Mouse (Mus musculus) gonadal fat pad, adult 2 months (tissue): ENCODE results near the gene Cx3cl1. TPM values are rescaled to one million over a fixed set of nuclear protein-coding genes. Genes with fewer than 3 reads are reported as not detected.

ENCODE experiments used
- polyA plus RNA-seq: library from polyadenylated mRNA; depleted of rRNA; stranded (reverse); fragments of >200 nt; gene quantifications from 2 replicates; pipeline ENCODE4 v1.2.3, GENCODE M21; 2012; rRNA removed

The Cx3cl1 gene
- polyA plus RNA-seq, 1 experiment: 31.2 TPM

Other genes starting within 250 kb of the Cx3cl1 start
- gene Cpne2, start 239.0 kb upstream of the Cx3cl1 start, polyA plus RNA-seq: 45.6 and 50.1 TPM in 2 replicates
- 9.1 and 9.4 TPM in 2 replicates for gene Rspry1, start 170.1 kb upstream of the Cx3cl1 start, polyA plus RNA-seq
- gene Fam192a, start 170.0 kb upstream of the Cx3cl1 start, polyA plus RNA-seq: 16.9 and 19.1 TPM in 2 replicates
- gene Arl2bp, start 105.4 kb upstream of the Cx3cl1 start, polyA plus RNA-seq: 64.6 and 79.0 TPM in 2 replicates
- 24.8 and 33.0 TPM in 2 replicates for gene Pllp, start 75.7 kb upstream of the Cx3cl1 start, polyA plus RNA-seq
- gene Ccl22, start 26.4 kb upstream of the Cx3cl1 start, polyA plus RNA-seq: 1.1 and 2.6 TPM in 2 replicates
- gene Ccl17, start 38.4 kb downstream of the Cx3cl1 start, polyA plus RNA-seq: 2.7 and 4.1 TPM in 2 replicates
- 129 and 131 TPM in 2 replicates for gene Coq9, start 66.3 kb downstream of the Cx3cl1 start, polyA plus RNA-seq
- 18.2 and 26.9 TPM in 2 replicates for gene Ciapin1, start 66.3 kb downstream of the Cx3cl1 start, polyA plus RNA-seq
- gene Polr2c, start 85.4 kb downstream of the Cx3cl1 start, polyA plus RNA-seq: 84.3 and 93.1 TPM in 2 replicates
- 16.9 and 24.3 TPM in 2 replicates for gene Dok4, start 104.3 kb downstream of the Cx3cl1 start, polyA plus RNA-seq
- 11.0 and 12.1 TPM in 2 replicates for gene Ccdc102a, start 146.1 kb downstream of the Cx3cl1 start, polyA plus RNA-seq
- 1.0 and 1.7 TPM in 2 replicates for gene Adgrg5, start 151.7 kb downstream of the Cx3cl1 start, polyA plus RNA-seq
- 326 and 447 TPM in 2 replicates for gene Adgrg1, start 202.7 kb downstream of the Cx3cl1 start, polyA plus RNA-seq
- 5.5 TPM in 2 replicates for gene Adgrg3, start 245.7 kb downstream of the Cx3cl1 start, polyA plus RNA-seq